Mouse (Mus musculus) kidney, adult 2 months (tissue): Measurements from ENCODE around the gene Gstp2. TPM values are rescaled to one million over a fixed set of nuclear protein-coding genes. Genes with fewer than 3 reads are reported as not detected.
A peak's percentile ranks its signal among the peaks of the same experiment; 100 is the strongest.
"Not testable (repeated sequence)": the region's sequence is repeated elsewhere in the genome, so short reads cannot be mapped to it uniquely, and the experiment has no call there.

Experiments used
- DNase-seq: peaks from one replicate; pipeline ENCODE4 v3.0.0; 2021
- H3K27ac ChIP-seq: fragments of 200-500 bp; 2 replicates; pipeline ENCODE4 v1.5.1; 2012; ENCODE audit warnings: low read depth, low read length, control low read depth, inconsistent platforms; ENCODE audit not compliant: insufficient read depth
- H3K27me3 ChIP-seq: fragments of 200-500 bp; replicated peaks from 2 replicates; pipeline ENCODE4 v1.6.1; 2012; ENCODE audit warnings: mild to moderate bottlenecking, moderate library complexity, low read length, inconsistent platforms; ENCODE audit not compliant: control insufficient read depth, insufficient read depth
- H3K36me3 ChIP-seq: fragments of 200-500 bp; 2 replicates; pipeline ENCODE4 v1.6.1; 2012; ENCODE audit warnings: mild to moderate bottlenecking, moderate library complexity, low read length, inconsistent platforms; ENCODE audit not compliant: control insufficient read depth, insufficient read depth
- H3K4me1 ChIP-seq: fragments of 200-500 bp; 2 replicates; pipeline ENCODE4 v1.6.1; 2011; ENCODE audit warnings: low read length; ENCODE audit not compliant: control insufficient read depth, insufficient read depth
- H3K4me3 ChIP-seq: fragments of 200-500 bp; 2 replicates; pipeline ENCODE4 v1.5.1; 2011; ENCODE audit warnings: mild to moderate bottlenecking, low read depth, low read length, control low read depth; ENCODE audit not compliant: insufficient read depth
- CTCF ChIP-seq: fragments of 200-500 bp; conservative IDR thresholded peaks from 2 replicates; pipeline ENCODE4 v1.5.1; 2011; ENCODE audit warnings: low read depth, mild to moderate bottlenecking, control low read depth, low read length, moderate library complexity, mixed read lengths; ENCODE audit not compliant: insufficient read depth, insufficient read length
- POLR2A ChIP-seq: fragments of 200-500 bp; IDR thresholded peaks from one replicate; pipeline ENCODE4 v1.6.1; 2011; ENCODE audit warnings: low read depth, low read length, control low read depth
- WGBS: fragments of 180-500 bp; shearing (Covaris S2); methylation state at CpG from one replicate; pipeline ENCODE4 v1.1.7; 2018; 5-methylcytosine and 5-hydroxymethylcytosine counted together
- polyA plus RNA-seq: library from polyadenylated mRNA; depleted of rRNA; stranded (reverse); fragments of >200 nt; gene quantifications from 2 replicates; pipeline ENCODE4 v1.2.3, GENCODE M21; 2012

The Gstp2 gene
- polyA plus RNA-seq, 1 experiment: 11.5 TPM

- no peak overlapping the region for H3K4me3 ChIP-seq
- peak; percentile 88 for DNase-seq
- no peaks in the 10 kb centered on the region for H3K36me3 ChIP-seq
- TF ChIP-seq POLR2A (no peak), CTCF (peak; percentile 84)
- no peak overlapping the region for H3K27ac ChIP-seq
- 20% methylated on average over 4 of the region's 4 CpGs for WGBS
- no peaks in the 10 kb centered on the region for H3K27me3 ChIP-seq
- peaks cover 2% of the 10 kb centered on the region; the same call in 1 of the 2 replicates for H3K4me1 ChIP-seq
Measured at GRCm38 (mm10) chr19:4047859-4048258, 2.0 kb upstream of the Gstp2 start.

GRCm38 (mm10) chr19:4046866-4047254 lies 1.0 kb upstream of the Gstp2 start:
- Histone ChIP-seq H3K4me1 (peaks cover 2% of the 10 kb centered on the region; the same call in 1 of the 2 replicates), H3K4me3 (no peak overlapping the region), H3K27me3 (no peaks in the 10 kb centered on the region), H3K36me3 (no peaks in the 10 kb centered on the region), H3K27ac (no peak overlapping the region)
- TF ChIP-seq POLR2A (no peak), CTCF (no peak)
- no peak for DNase-seq
- 82% methylated on average over 8 of the region's 8 CpGs for WGBS

- H3K27me3 ChIP-seq: not testable (repeated sequence)
Measured at GRCm38 (mm10) chr19:4044109-4044508, 1.7 kb downstream of the Gstp2 start.

GRCm38 (mm10) chr19:4042124-4042523 lies 3.7 kb downstream of the Gstp2 start:
- H3K27me3 ChIP-seq: no peaks in the 10 kb centered on the region
- H3K27ac ChIP-seq: no peak overlapping the region
- TF ChIP-seq CTCF (no peak), POLR2A (no peak)
- H3K4me1 ChIP-seq: peaks cover 11% of the 10 kb centered on the region; the same call in 1 of the 2 replicates
- WGBS: 65% methylated on average over 14 of the region's 14 CpGs
- H3K4me3 ChIP-seq: no peak overlapping the region
- peak; percentile 47 for DNase-seq
- no peaks in the 10 kb centered on the region for H3K36me3 ChIP-seq

More at GRCm38 (mm10) chr19:4044109-4044508, 1.7 kb downstream of the Gstp2 start:
- not testable (repeated sequence) for H3K27ac ChIP-seq, H3K4me1 ChIP-seq, H3K36me3 ChIP-seq, DNase-seq, H3K4me3 ChIP-seq
- 86% methylated on average over 5 of the region's 5 CpGs for WGBS

- not testable (repeated sequence) for H3K36me3 ChIP-seq, DNase-seq, H3K27ac ChIP-seq, H3K27me3 ChIP-seq, H3K4me3 ChIP-seq
- peaks cover 12% of the 10 kb centered on the region; the same call in 1 of the 2 replicates for H3K4me1 ChIP-seq
- WGBS: 96% methylated on average over 4 of the region's 4 CpGs
Measured at GRCm38 (mm10) chr19:4041500-4041899, 4.3 kb downstream of the Gstp2 start.

- 82% methylated on average over 5 of the region's 5 CpGs for WGBS
- not testable (repeated sequence) for DNase-seq
- H3K4me1 ChIP-seq: peaks cover 12% of the 10 kb centered on the region; the same call in 1 of the 2 replicates
Measured at GRCm38 (mm10) chr19:4040941-4041340, 4.9 kb downstream of the Gstp2 start.

GRCm38 (mm10) chr19:4037788-4038232 lies 8.0 kb downstream of the Gstp2 start, which contains the start of gene Gstp1:
Gene Gstp1 (minus strand): TSS chr19:4037985.
- TF ChIP-seq CTCF (0 out of 2 replicates have a peak, but pooled peaks have one; percentile 16), POLR2A (peak; percentile 74)
- Histone ChIP-seq H3K4me3 (peak within 1 kb of the TSS; percentile 91), H3K27me3 (no peaks in the 10 kb centered on the region), H3K36me3 (no peaks in the 10 kb centered on the region), H3K4me1 (peaks cover 10% of the 10 kb centered on the region; the same call in 1 of the 2 replicates), H3K27ac (peak within 1 kb of the TSS; percentile 84)
- WGBS: under 1% methylated on average over 26 of the region's 26 CpGs
- DNase-seq: peak; percentile 93

More at GRCm38 (mm10) chr19:4040941-4041340, 4.9 kb downstream of the Gstp2 start:
- not testable (repeated sequence) for H3K27ac ChIP-seq, H3K36me3 ChIP-seq, H3K4me3 ChIP-seq, H3K27me3 ChIP-seq

GRCm38 (mm10) chr19:4037154-4037787 lies 8.6 kb downstream of the Gstp2 start:
- H3K27ac ChIP-seq: peak overlapping the region; percentile 40
- 41% methylated on average over 7 of the region's 8 CpGs for WGBS
- H3K27me3 ChIP-seq, DNase-seq, H3K4me1 ChIP-seq, H3K36me3 ChIP-seq: not testable (repeated sequence)
- H3K4me3 ChIP-seq: peak overlapping the region; percentile 91
